14 mouse cellular contexts compared by ENCODE assay signal in the genomic region with DNA sequence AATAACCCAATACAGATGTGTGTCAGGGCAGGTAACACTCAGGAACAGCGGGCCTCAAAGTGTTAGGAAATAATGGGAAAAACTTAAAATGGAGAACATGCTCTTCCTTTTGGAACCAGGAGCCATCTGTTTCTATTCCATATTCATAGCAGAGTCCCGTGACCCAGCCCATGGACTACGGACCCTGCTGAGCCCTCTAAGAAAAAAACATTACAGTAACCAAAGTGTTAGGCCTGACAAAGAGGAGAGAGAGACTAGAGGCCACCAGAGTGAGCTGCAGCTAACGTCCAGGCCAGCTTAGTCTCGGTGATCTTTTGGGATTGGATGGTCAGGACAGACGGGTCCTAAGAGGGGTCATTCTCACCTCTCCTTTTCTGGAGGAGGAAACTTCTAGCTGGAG. TPM values are rescaled to one million over a fixed set of nuclear protein-coding genes. Genes with fewer than 3 reads are reported as not detected.
DNase-seq lines count a peak whose midpoint lies in the region; ATAC-seq lines count a peak whose summit lies in the region.
"Had no signal": no experiment of that assay in that cellular context is flagged by ENCODE, and none has a peak within 500 bp of the region (broad histone marks: within the 10 kb centered on the region; RNA-seq: fewer than 3 reads in every experiment).

No protein-coding gene starts in this region.

- intact Hi-C loops in heart, postnatal 36 days (cut with DNase I) = no loop called here

- no peaks in the 10 kb centered on the region for H3K9me3 ChIP-seq in heart, embryonic 15.5 days (replicated peaks)
- no peaks in the 10 kb centered on the region for H3K9me3 ChIP-seq in hindbrain, embryonic 13.5 days
- H3K9me3 ChIP-seq: liver, embryonic 13.5 days had no signal

- H3K27ac ChIP-seq in heart, embryonic 15.5 days = peak overlapping the region; percentile 78
- H3K27ac ChIP-seq in hindbrain, embryonic 13.5 days = peak overlapping the region; percentile 30; the same call in 1 of the 2 replicates
- H3K27ac ChIP-seq: gastrocnemius, adult 2 months; liver, embryonic 13.5 days had no signal

- DNase-seq in heart, postnatal 36 days = no peak
- DNase-seq in MN1 (ENCODE audit: low spot score) = peak; percentile 52
- peak; percentile 54 for DNase-seq in kidney, postnatal 14 days
- DNase-seq in urinary bladder, postnatal 14 days (ENCODE audit: low spot score) = no peak
- DNase-seq: liver, embryonic 13.5 days; right cerebral cortex, postnatal 25 days had no signal

- H3K4me3 ChIP-seq in heart, embryonic 15.5 days = no peak overlapping the region
- no peak overlapping the region for H3K4me3 ChIP-seq in hindbrain, embryonic 13.5 days
- H3K4me3 ChIP-seq: gastrocnemius, adult 2 months; liver, embryonic 13.5 days had no signal

- WGBS in heart, embryonic 15.5 days = 53% methylated on average over 6 of the region's 6 CpGs
- WGBS in hindbrain, embryonic 13.5 days = 46% methylated on average over 6 of the region's 6 CpGs

- peaks cover 34% of the 10 kb centered on the region for H3K4me1 ChIP-seq in heart, embryonic 15.5 days (replicated peaks)
- peaks cover 22% of the 10 kb centered on the region for H3K4me1 ChIP-seq in hindbrain, embryonic 13.5 days (replicated peaks)

- H3K36me3 ChIP-seq in heart, embryonic 15.5 days = no peaks in the 10 kb centered on the region
- no peaks in the 10 kb centered on the region for H3K36me3 ChIP-seq in hindbrain, embryonic 13.5 days
- H3K36me3 ChIP-seq: liver, embryonic 13.5 days had no signal

- no peak for ATAC-seq in heart, embryonic 15.5 days (replicated peaks; ENCODE audit: insufficient number of reproducible peaks, insufficient read depth, low FRiP score, low read depth)
- no peak for ATAC-seq in hindbrain, embryonic 13.5 days (ENCODE audit: low FRiP score)
- ATAC-seq in activated CD4-positive, CD25-positive, alpha-beta regulatory T cell, adult 4 months = no peak
- ATAC-seq: CD4-positive, CD25-positive, alpha-beta regulatory T cell, adult 4 months had no signal

- H3K9ac ChIP-seq in heart, embryonic 15.5 days = peak overlapping the region; percentile 11; the same call in 1 of the 2 replicates
- H3K9ac ChIP-seq in hindbrain, embryonic 13.5 days = 0 out of 2 replicates have a peak overlapping the region, but pooled peaks have one; percentile 3
- H3K9ac ChIP-seq: liver, embryonic 13.5 days had no signal

- H3K4me2 ChIP-seq in heart, embryonic 15.5 days = no peak overlapping the region
- H3K4me2 ChIP-seq in hindbrain, embryonic 13.5 days = no peak overlapping the region
- H3K4me2 ChIP-seq: liver, embryonic 13.5 days had no signal

- H3K27me3 ChIP-seq in heart, embryonic 15.5 days = no peaks in the 10 kb centered on the region
- H3K27me3 ChIP-seq in hindbrain, embryonic 13.5 days = peaks cover 13% of the 10 kb centered on the region

RNA-seq across cellular contexts. Expression of a gene that starts 5.1 kb away (rescaled TPM):
- 36.5 and 43.0 TPM in 2 replicates for polyA plus RNA-seq in heart, embryonic 15.5 days (2015; fragmentation: Nextera tagmentation; extraction: Ambion mirVana)
- total RNA-seq in heart, postnatal 36 days (2021) = 100 to 1,000 TPM; 207 TPM
- 10.1 and 11.7 TPM in 2 replicates for polyA plus RNA-seq in hindbrain, embryonic 13.5 days (2015; fragmentation: Nextera tagmentation; extraction: Ambion mirVana)
- under 1 TPM; 0.36 to 0.56 TPM for polyA plus RNA-seq in activated CD4-positive, CD25-positive, alpha-beta regulatory T cell, adult 4 months (2017; shearing (Covaris generic))

RNA-seq across cellular contexts. Expression of a gene that starts 15.7 kb away (rescaled TPM):
- polyA plus RNA-seq in heart, embryonic 15.5 days (2015; fragmentation: Nextera tagmentation; extraction: Ambion mirVana) = 8.7 and 12.8 TPM in 2 replicates
- total RNA-seq in heart, postnatal 36 days (2021) = 1 to 10 TPM; 3.3 to 4.0 TPM
- polyA plus RNA-seq in hindbrain, embryonic 13.5 days (2015; fragmentation: Nextera tagmentation; extraction: Ambion mirVana) = 124 and 135 TPM in 2 replicates
- polyA plus RNA-seq in activated CD4-positive, CD25-positive, alpha-beta regulatory T cell, adult 4 months (2017; shearing (Covaris generic)) = under 1 TPM in 1 of 2 experiments, not detected in 1; 0.19 TPM
- polyA plus RNA-seq: CD4-positive, CD25-positive, alpha-beta regulatory T cell, adult 4 months had no signal

RNA-seq across cellular contexts. Expression of a gene that starts 44.2 kb away (rescaled TPM):
- polyA plus RNA-seq in heart, embryonic 15.5 days (2015; fragmentation: Nextera tagmentation; extraction: Ambion mirVana) = 0.40 and 0.74 TPM in 2 replicates
- 1 to 10 TPM; 1.6 TPM for total RNA-seq in heart, postnatal 36 days (2021)
- polyA plus RNA-seq in hindbrain, embryonic 13.5 days (2015; fragmentation: Nextera tagmentation; extraction: Ambion mirVana) = 0.39 TPM in 1 of 2 replicates, not detected in the other
- not detected for polyA plus RNA-seq in activated CD4-positive, CD25-positive, alpha-beta regulatory T cell, adult 4 months (2017; shearing (Covaris generic))
- total RNA-seq: left cerebral cortex, adult 18-20 months had no signal
- polyA plus RNA-seq: CD4-positive, CD25-positive, alpha-beta regulatory T cell, adult 4 months; cortical plate, adult 2 months; liver, embryonic 13.5 days; urinary bladder, adult 2 months had no signal

RNA-seq across cellular contexts. Expression of a gene that starts 44.2 kb away (rescaled TPM):
- 33.2 and 38.0 TPM in 2 replicates for polyA plus RNA-seq in heart, embryonic 15.5 days (2015; fragmentation: Nextera tagmentation; extraction: Ambion mirVana)
- 10 to 100 TPM; 27.6 to 32.1 TPM for total RNA-seq in heart, postnatal 36 days (2021)
- polyA plus RNA-seq in hindbrain, embryonic 13.5 days (2015; fragmentation: Nextera tagmentation; extraction: Ambion mirVana) = 69.7 and 77.0 TPM in 2 replicates
- polyA plus RNA-seq in activated CD4-positive, CD25-positive, alpha-beta regulatory T cell, adult 4 months (2017; shearing (Covaris generic)) = 10 to 100 TPM; 71.1 to 73.1 TPM

RNA-seq across cellular contexts. Expression of a gene that starts 47.7 kb away (rescaled TPM):
- polyA plus RNA-seq in heart, embryonic 15.5 days (2015; fragmentation: Nextera tagmentation; extraction: Ambion mirVana) = 16.1 and 17.8 TPM in 2 replicates
- total RNA-seq in heart, postnatal 36 days (2021) = 10 to 100 TPM; 51.5 to 65.1 TPM
- polyA plus RNA-seq in hindbrain, embryonic 13.5 days (2015; fragmentation: Nextera tagmentation; extraction: Ambion mirVana) = 27.5 and 28.0 TPM in 2 replicates
- 10 to 100 TPM; 22.8 to 27.3 TPM for polyA plus RNA-seq in activated CD4-positive, CD25-positive, alpha-beta regulatory T cell, adult 4 months (2017; shearing (Covaris generic))

Comparison
In these comparisons a context has a peak if more than half of its experiments do, and no peak if none do; other contexts are left out.
1. DNase-seq: peak in MN1 (single experiment) and kidney, postnatal 14 days (single experiment); none in heart, postnatal 36 days (0 of 2) and urinary bladder, postnatal 14 days (single experiment).